Mouse (Mus musculus) neural tube, embryonic 12.5 days (tissue): ENCODE measurements around the gene Pacrg. TPM values are rescaled to one million over a fixed set of nuclear protein-coding genes. Genes with fewer than 3 reads are reported as not detected.

Experiments
- ATAC-seq: fragments of 200-750 bp; cut with Nextera tagmentation; 2 replicates; pipeline ENCODE4 v1.8.0; 2017; ENCODE audit warnings: low read depth, mild to moderate bottlenecking, moderate TSS enrichment, moderate library complexity; ENCODE audit not compliant: low FRiP score
- H3K27ac ChIP-seq: fragments of 300-500 bp; sonication (generic); 2 replicates; pipeline ENCODE4 v1.5.1; 2016
- H3K27me3 ChIP-seq: fragments of 300-500 bp; sonication (generic); replicated peaks from 2 replicates; pipeline ENCODE4 v1.6.1; 2016; ENCODE audit warnings: mild to moderate bottlenecking
- H3K36me3 ChIP-seq: fragments of 300-500 bp; sonication (generic); 2 replicates; pipeline ENCODE4 v1.6.1; 2016; ENCODE audit warnings: mild to moderate bottlenecking
- H3K4me1 ChIP-seq: fragments of 300-500 bp; sonication (generic); 2 replicates; pipeline ENCODE4 v1.6.1; 2016
- H3K4me2 ChIP-seq: fragments of 300-500 bp; sonication (generic); replicated peaks from 2 replicates; pipeline ENCODE4 v1.6.1; 2016; ENCODE audit warnings: mild to moderate bottlenecking
- H3K4me3 ChIP-seq: fragments of 300-500 bp; sonication (generic); 2 replicates; pipeline ENCODE4 v1.5.1; 2016
- H3K9ac ChIP-seq: fragments of 300-500 bp; sonication (generic); 2 replicates; pipeline ENCODE4 v1.6.1; 2016; ENCODE audit warnings: mild to moderate bottlenecking
- H3K9me3 ChIP-seq: fragments of 300-500 bp; sonication (generic); 2 replicates; pipeline ENCODE4 v1.6.1; 2016; ENCODE audit warnings: mild to moderate bottlenecking
- WGBS: fragments of 180-500 bp; shearing (Covaris S2); methylation state at CpG from one replicate; pipeline ENCODE4 v1.1.7; 2016; 5-methylcytosine and 5-hydroxymethylcytosine counted together
- polyA plus RNA-seq: library from polyadenylated mRNA; unstranded; fragments of >200 nt; fragmentation: Nextera tagmentation; extraction: Ambion mirVana; gene quantifications from 2 replicates; pipeline ENCODE4 v1.2.1, GENCODE M21; 2016

The Pacrg gene
- polyA plus RNA-seq, 1 experiment from 2014 or later, result 8.8 TPM

DNA sequence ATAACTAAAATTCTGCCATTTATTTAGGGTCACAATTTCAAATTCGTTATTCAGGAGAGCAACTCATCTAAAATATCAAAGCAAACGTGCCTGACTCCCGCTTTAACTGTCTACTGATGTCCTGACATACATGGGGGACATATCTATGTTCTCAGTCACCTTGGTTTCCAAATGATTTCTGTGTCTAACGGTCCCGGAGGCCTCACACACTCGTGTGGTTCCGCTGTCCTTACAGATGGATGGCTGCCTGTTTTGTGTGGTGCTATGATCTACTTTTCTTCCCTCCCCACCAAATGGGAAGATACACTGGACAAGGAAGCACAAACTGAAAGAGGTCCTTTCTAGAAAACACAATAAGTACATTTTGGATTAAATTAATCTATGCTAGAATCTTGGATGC is 277.2 kb downstream of the Pacrg start:
- Histone ChIP-seq H3K4me3 (no peak overlapping the region), H3K9me3 (no peaks in the 10 kb centered on the region), H3K9ac (no peak overlapping the region), H3K36me3 (no peaks in the 10 kb centered on the region), H3K27me3 (no peaks in the 10 kb centered on the region), H3K27ac (no peak overlapping the region), H3K4me2 (no peak overlapping the region), H3K4me1 (no peaks in the 10 kb centered on the region)
- no peak for ATAC-seq
- 89% methylated on average over 7 of the region's 7 CpGs for WGBS

DNA sequence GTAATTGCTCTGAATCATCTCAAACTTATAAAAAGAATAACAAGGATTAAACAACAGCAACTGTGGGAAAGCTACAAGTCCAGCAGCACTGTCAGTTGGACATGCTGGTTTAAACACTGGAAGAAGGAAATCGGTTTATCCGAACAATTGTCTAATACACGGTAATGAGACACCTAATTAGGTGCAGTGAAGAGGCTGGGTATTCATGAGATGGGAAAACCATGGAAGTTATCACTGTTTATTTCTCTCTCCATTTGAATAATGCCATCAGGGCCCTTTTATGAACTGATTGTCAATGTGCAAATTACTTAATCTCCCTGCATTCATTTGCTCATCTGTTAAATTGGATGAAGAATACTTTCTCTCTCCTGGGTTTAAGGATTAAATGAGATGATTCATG is 280.1 kb downstream of the Pacrg start:
- H3K36me3 ChIP-seq, result no peaks in the 10 kb centered on the region
- no peak overlapping the region for H3K27ac ChIP-seq
- H3K4me3 ChIP-seq, result no peak overlapping the region
- ATAC-seq, result no peak
- H3K9ac ChIP-seq, result no peak overlapping the region
- H3K9me3 ChIP-seq, result no peaks in the 10 kb centered on the region
- WGBS, result 89% methylated on average over 3 of the region's 3 CpGs
- H3K4me2 ChIP-seq, result no peak overlapping the region
- no peaks in the 10 kb centered on the region for H3K4me1 ChIP-seq
- H3K27me3 ChIP-seq, result no peaks in the 10 kb centered on the region

GRCm38 (mm10) chr17:10558671-10559070 is 281.4 kb downstream of the Pacrg start:
- Histone ChIP-seq H3K36me3 (no peaks in the 10 kb centered on the region), H3K4me3 (no peak overlapping the region), H3K27ac (no peak overlapping the region), H3K4me2 (no peak overlapping the region), H3K4me1 (no peaks in the 10 kb centered on the region), H3K9me3 (no peaks in the 10 kb centered on the region), H3K27me3 (no peaks in the 10 kb centered on the region), H3K9ac (no peak overlapping the region)
- ATAC-seq, result no peak
- 82% methylated on average over 8 of the region's 8 CpGs for WGBS

GRCm38 (mm10) chr17:10552295-10553056 is 287.6 kb downstream of the Pacrg start:
- 92% methylated on average over 16 of the region's 16 CpGs for WGBS

GRCm38 (mm10) chr17:10550781-10551520 is 289.2 kb downstream of the Pacrg start:
- Histone ChIP-seq H3K9ac (no peak overlapping the region), H3K9me3 (no peaks in the 10 kb centered on the region), H3K4me1 (no peaks in the 10 kb centered on the region), H3K4me3 (no peak overlapping the region), H3K4me2 (no peak overlapping the region), H3K36me3 (no peaks in the 10 kb centered on the region), H3K27ac (no peak overlapping the region), H3K27me3 (no peaks in the 10 kb centered on the region)
- WGBS, result 86% methylated on average over 15 of the region's 15 CpGs
- ATAC-seq, result no peak

More at GRCm38 (mm10) chr17:10552295-10553056, 287.6 kb downstream of the Pacrg start:
- Histone ChIP-seq H3K36me3 (no peaks in the 10 kb centered on the region), H3K4me3 (no peak overlapping the region), H3K4me1 (no peaks in the 10 kb centered on the region), H3K27me3 (no peaks in the 10 kb centered on the region), H3K27ac (no peak overlapping the region), H3K4me2 (no peak overlapping the region), H3K9ac (no peak overlapping the region), H3K9me3 (no peaks in the 10 kb centered on the region)
- no peak for ATAC-seq

DNA sequence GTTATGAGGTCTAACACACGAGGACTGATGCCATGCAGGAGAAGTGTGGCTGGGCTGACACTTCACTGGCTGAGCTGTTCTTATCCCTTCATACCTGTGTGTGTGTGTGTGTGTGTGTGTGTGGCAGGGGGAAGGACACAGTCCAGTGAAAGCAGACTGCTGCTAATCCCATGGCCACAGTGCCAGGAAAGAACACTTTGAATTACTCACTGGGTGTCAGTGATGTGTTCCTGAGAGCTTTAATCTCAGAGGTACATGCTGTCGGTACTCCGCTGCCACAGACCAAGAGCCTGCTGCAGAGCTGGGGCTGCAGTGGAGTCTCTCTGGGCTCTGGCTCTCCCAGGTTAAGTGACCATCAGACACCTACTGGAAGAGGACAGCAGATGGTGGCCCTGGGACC is 290.3 kb downstream of the Pacrg start:
- no peaks in the 10 kb centered on the region for H3K36me3 ChIP-seq
- H3K4me3 ChIP-seq, result no peak overlapping the region
- no peak overlapping the region for H3K9ac ChIP-seq
- no peaks in the 10 kb centered on the region for H3K4me1 ChIP-seq
- H3K9me3 ChIP-seq, result no peaks in the 10 kb centered on the region
- no peak overlapping the region for H3K27ac ChIP-seq
- H3K27me3 ChIP-seq, result no peaks in the 10 kb centered on the region
- 87% methylated on average over 3 of the region's 3 CpGs for WGBS
- ATAC-seq, result no peak
- H3K4me2 ChIP-seq, result no peak overlapping the region

- no peak overlapping the region for H3K4me3 ChIP-seq
- no peaks in the 10 kb centered on the region for H3K9me3 ChIP-seq
- WGBS, result 91% methylated on average over 4 of the region's 4 CpGs
- H3K36me3 ChIP-seq, result no peaks in the 10 kb centered on the region
- no peak overlapping the region for H3K27ac ChIP-seq
- no peaks in the 10 kb centered on the region for H3K27me3 ChIP-seq
- H3K4me2 ChIP-seq, result no peak overlapping the region
- no peak for ATAC-seq
- H3K9ac ChIP-seq, result no peak overlapping the region
- no peaks in the 10 kb centered on the region for H3K4me1 ChIP-seq
These were observed 291.1 kb downstream of the Pacrg start for GRCm38 (mm10) chr17:10548969-10549368.

DNA sequence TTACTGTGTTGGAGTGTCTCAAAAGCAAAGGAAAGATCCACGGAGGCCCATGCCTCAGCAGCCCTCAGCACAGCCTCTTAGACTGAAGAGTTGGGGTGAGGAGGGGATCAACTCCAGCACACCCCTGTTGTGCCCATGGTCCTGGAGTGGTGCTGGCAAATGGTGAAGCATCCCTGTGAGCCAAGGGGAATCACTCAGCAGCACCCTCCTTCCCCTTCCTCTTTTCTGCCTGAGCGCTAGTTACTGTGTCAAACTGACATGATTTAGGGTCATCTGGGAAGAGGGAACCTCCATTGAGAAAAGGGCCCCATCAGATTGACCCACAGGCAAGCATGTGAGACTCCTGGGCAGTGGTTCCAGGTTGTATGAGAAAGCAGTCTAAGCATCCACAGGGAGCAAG is 299.3 kb downstream of the Pacrg start:
- 82% methylated on average over 2 of the region's 2 CpGs for WGBS
- Histone ChIP-seq H3K27me3 (no peaks in the 10 kb centered on the region), H3K4me2 (no peak overlapping the region), H3K4me1 (no peaks in the 10 kb centered on the region), H3K4me3 (no peak overlapping the region), H3K36me3 (no peaks in the 10 kb centered on the region), H3K9me3 (no peaks in the 10 kb centered on the region), H3K27ac (no peak overlapping the region), H3K9ac (no peak overlapping the region)
- ATAC-seq, result no peak

DNA sequence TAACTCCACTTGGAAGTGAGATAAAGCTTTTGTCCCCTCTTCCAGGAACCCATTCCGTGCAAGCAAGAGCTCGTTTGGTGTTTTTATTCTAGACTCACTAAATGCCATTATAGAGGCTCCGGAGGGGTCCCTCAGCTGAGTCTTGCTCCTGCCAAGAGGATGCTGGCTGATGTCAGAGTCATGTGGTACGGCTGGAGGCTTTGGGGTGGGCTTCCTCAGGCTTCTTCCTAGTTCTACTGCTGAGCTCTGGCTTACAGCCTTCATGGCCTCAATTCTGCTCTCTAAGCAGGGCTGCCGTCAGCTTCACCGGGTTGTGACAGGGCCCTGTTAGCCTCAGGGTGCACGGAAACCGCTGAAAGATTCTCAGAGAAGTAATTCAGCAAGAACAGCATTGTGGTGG is 305.9 kb downstream of the Pacrg start:
- WGBS, result 56% methylated on average over 8 of the region's 8 CpGs

DNA sequence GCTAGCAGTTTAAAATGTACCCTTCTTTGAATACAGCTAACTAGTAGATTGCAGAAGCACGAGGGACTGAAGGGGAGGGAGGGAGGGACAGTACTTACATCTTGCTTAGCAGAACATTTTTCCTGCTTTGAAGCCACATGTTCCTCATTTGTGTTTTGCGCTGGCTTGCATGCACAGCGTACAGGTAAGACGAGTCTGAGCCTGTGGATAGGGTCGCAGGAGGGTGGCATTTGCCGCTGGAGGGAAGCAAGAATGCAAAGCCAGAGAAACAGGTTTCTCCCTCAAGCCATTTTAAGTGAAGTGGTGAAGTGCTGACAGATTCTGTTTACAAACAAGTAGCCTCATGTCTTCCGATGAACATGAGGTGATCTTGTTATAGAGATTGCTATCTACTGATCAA is 306.6 kb downstream of the Pacrg start:
- H3K36me3 ChIP-seq, result no peaks in the 10 kb centered on the region
- WGBS, result 87% methylated on average over 7 of the region's 7 CpGs
- ATAC-seq, result no peak
- H3K9me3 ChIP-seq, result no peaks in the 10 kb centered on the region
- no peak overlapping the region for H3K27ac ChIP-seq
- peaks cover 14% of the 10 kb centered on the region for H3K4me1 ChIP-seq
- H3K4me3 ChIP-seq, result no peak overlapping the region
- H3K4me2 ChIP-seq, result no peak overlapping the region
- H3K27me3 ChIP-seq, result no peaks in the 10 kb centered on the region
- no peak overlapping the region for H3K9ac ChIP-seq

More for the DNA sequence above, 305.9 kb downstream of the Pacrg start:
- ATAC-seq, result no peak
- Histone ChIP-seq H3K36me3 (no peaks in the 10 kb centered on the region), H3K9me3 (no peaks in the 10 kb centered on the region), H3K4me3 (no peak overlapping the region), H3K4me1 (peaks cover 14% of the 10 kb centered on the region), H3K9ac (no peak overlapping the region), H3K27ac (no peak overlapping the region), H3K4me2 (no peak overlapping the region), H3K27me3 (no peaks in the 10 kb centered on the region)

- Histone ChIP-seq H3K9ac (no peak overlapping the region), H3K4me3 (no peak overlapping the region), H3K4me2 (no peak overlapping the region), H3K27me3 (no peaks in the 10 kb centered on the region), H3K27ac (no peak overlapping the region), H3K9me3 (no peaks in the 10 kb centered on the region), H3K36me3 (no peaks in the 10 kb centered on the region), H3K4me1 (peaks cover 14% of the 10 kb centered on the region)
- 28% methylated on average over 8 of the region's 8 CpGs for WGBS
- ATAC-seq, result no peak
These were observed 309.1 kb downstream of the Pacrg start for GRCm38 (mm10) chr17:10531024-10531423.

DNA sequence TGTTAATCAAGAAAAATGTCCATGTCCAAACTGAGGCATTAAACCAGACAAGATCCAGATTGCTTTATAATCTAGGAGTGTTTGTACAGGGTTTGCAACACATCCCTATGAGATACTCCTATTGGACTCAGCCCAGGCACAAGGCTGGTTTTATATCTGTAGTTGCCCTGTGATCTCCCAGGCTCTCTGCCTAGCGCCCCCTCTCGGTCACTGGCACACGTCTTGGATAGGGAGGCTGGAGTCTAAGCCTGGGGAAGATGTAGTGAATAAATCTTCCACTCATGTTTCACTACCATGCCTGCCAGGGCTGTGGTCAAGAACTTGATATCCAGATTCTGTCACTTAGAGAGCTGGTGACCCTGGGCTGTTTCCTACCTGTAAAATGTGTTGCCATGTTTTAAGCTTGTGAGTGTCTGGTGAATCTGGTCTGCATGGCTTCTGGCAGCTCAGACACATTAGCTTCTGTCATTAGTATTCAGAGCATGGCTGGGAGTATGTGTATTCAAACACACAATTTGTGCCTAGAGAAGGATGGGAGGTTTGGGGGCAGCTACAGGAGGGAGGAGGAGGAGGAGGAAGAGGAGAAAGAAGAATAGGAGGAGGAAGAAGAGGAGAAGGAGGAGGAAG is 310.7 kb downstream of the Pacrg start:
- H3K9me3 ChIP-seq, result no peaks in the 10 kb centered on the region
- no peaks in the 10 kb centered on the region for H3K36me3 ChIP-seq
- 71% methylated on average over 3 of the region's 3 CpGs for WGBS
- H3K4me2 ChIP-seq, result no peak overlapping the region
- H3K4me1 ChIP-seq, result peaks cover 14% of the 10 kb centered on the region
- H3K4me3 ChIP-seq, result no peak overlapping the region
- no peaks in the 10 kb centered on the region for H3K27me3 ChIP-seq
- H3K9ac ChIP-seq, result no peak overlapping the region
- H3K27ac ChIP-seq, result no peak overlapping the region
- no peak for ATAC-seq
